Mouse (Mus musculus) spleen, embryonic (tissue): ENCODE measurements around the gene Rab8b.
"Not testable (repeated sequence)": the region's sequence is repeated elsewhere in the genome, so short reads cannot be mapped to it uniquely, and the experiment has no call there.

Experiments
- CTCF ChIA-PET: fragments of 350-600 bp; sonication (Branson Sonifier 250); formaldehyde crosslinking; loops from one replicate; lab custom pipeline; 2022; lab: Charles Lee

Rab8b gene

DNA sequence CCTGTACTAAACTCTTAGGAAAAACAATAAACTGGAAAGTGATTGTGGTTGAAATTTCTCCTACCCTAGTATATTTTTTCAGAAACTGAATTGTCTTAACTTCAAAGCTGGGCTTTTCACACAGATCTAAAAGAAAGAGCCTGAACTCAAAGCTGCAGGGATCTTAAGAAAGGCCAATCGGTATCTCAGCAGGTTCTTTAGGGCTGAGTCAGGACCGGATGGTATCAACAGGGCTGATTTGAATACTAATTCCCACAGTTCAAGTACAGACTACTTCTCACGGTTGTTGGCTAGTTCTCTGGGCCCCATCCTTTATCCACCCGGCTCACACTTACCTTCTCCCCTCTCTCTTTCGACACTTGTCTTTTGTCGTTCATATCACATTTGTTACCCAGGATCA, 66.9 kb downstream of the Rab8b start:
- CTCF ChIA-PET = interaction anchor here (1.1 kb wide), 1 partner anchor 14 kb away, joined by 4 read pairs; no protein-coding TSS in a partner anchor

DNA sequence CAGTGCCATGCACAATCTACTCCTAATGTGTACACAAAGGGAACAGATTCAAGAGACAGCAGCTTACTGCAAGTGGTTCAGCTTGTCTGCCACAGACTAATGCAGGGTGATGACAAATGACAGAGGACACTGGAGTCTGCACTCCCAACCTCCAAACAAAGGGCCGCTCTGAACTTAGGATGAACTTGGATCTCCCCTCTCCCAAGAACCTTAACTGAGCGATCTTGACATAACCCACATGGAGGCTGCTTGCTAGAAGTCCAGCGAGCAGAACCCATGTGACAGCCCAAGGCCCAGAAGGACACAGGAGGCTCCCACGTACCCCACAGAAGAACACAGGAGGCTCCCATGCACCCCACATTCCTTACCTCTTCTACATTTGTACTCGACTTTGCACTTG, 68.5 kb downstream of the Rab8b start:
- CTCF ChIA-PET = no interaction called here

DNA sequence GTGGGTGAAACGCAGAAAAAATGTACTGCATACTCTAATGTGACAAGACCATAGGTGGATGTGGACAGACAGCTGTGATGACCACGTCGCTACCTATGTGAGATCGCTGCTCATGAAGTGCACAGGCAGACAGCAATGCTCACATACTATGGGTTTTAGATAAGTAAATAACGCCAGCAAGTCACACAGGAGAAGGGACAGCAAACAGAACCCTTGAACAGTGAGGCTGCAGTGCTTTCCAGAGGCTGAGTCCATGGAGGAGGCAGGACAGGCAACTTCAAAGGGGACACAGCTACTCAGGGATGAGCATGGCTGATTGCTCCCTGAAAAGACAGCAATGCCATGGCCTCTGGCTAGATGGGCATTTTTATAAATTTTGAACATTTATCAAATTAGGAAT, 72.7 kb downstream of the Rab8b start:
- CTCF ChIA-PET = no interaction called here

DNA sequence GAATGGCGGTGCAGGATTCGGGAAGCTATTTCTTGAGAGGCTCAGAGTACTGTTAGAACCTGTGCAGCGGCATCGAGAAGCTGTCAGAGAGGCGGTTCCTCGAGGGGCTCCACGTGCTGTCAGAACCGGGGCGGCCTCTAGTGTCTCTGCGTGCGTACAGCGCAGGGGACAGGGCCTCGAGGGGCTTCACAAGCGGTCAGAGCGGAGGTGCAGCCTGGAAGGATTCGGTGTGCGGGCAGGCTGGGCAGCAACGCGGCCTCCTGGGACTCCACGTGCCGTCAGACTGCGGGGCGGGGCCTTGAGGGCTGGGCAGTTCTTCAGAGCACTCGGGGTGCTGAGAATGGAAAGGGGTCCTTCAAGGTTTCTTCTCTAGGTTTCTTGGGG, 84.4 kb downstream of the Rab8b start:
- CTCF ChIA-PET = interaction anchor here (0.6 kb wide), 1 partner anchor 340 kb away, joined by 3 read pairs; no protein-coding TSS in a partner anchor

DNA sequence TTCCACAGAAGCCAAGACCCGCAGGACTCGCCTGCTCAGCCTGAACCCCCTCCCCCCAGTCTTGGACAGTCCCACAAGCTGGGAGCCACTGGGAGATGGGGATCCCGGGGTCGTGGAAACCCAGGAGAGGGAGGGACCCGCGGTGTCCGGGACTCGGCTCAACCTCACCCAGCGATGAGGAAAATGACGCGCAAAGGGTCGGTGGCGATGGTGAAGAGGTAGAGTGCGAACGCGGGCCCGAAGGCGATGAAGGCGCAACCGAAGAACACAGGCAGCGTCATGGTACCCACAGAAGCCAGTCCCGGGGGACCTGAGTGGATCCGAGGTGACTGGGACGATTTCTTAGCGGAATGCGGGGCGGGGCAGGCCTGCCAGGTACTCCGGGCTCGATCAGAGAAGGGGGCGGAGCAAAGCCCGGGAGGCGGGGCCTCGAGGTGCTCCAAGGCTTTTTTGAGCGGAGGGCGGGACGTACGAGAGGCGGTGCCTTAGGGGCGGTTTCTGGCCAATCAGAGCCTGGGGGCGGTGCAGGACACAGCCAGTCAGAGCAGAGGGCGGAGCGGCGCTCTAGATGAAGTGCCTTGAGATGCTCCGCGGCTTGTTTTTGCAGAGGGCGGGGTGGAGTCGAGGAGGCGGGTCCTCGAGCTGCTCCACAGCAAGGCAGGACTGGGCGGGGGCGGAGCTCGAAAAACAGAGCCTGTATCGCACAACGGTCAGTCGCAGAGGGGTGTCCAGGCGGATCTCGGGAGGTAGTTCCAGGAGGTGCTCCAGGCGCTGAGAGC, 85.0 kb downstream of the Rab8b start, which contains the start of gene Aph1c:
TSS of gene Aph1c (minus strand) at position 409 of the 779 bp plus-strand sequence.
- CTCF ChIA-PET = no interaction called here

DNA sequence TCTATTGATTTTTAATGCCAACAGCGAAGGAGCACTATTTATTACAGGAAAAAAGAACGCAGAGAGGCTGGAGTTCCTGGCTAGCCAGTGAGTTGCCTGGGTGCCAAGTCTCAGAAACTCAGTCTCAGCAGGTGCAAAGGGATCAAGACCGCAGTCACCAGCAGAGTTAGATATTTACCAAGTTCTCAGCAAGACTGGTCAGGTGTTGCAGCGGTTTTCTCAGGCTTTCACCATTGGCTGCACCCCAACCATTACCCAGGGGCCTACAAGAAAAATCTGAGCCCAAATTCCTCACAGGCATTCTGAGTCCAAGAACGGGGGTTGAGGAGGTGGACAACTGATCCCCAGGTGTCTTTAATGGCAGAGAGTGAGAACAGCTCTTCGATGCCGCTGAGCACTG, 85.6 kb downstream of the Rab8b start:
- CTCF ChIA-PET = no interaction called here

DNA sequence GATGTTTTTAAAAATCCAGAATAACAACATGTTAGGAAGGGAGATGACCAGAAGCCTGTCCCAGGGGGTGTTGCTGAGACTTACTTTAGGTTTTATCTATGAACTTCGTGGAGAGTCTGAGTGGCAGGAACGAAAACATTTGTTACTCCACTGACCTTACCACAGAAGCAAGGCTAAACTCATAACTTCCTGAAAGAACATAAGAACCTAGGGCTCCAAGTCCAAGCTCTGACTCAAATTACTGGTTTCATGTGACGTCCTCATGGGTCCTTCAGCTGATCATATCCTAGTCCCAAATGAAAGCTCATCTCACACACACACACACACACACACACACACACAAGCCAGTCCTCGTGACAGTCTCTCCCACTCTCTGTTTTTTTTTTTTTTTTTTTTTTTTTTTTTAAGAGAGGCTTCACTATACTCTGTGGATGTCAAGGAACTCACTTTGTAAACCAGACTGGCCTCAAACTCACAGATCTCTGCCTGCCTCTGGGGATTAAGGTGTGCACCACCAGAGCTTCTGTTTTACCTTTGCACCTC, 87.0 kb downstream of the Rab8b start:
- CTCF ChIA-PET = no interaction called here

DNA sequence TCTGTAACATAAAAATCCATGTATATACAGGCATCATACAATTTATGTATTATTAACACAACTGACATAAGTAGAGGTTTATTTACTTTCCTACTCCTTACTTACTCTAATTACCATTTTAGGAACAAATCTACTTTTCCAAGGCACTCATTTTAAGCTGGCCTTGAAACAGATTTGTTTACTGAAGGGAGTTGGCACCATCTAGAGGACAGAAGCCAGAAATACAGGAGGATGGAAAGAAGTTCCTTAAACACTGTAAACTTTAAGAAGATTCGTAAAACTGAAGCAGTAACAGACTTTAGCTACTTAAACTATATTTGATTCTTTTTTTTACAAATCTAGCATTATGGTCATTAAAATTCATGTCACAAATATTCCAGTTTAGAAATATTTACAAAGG, 93.5 kb downstream of the Rab8b start:
- CTCF ChIA-PET = no interaction called here

DNA sequence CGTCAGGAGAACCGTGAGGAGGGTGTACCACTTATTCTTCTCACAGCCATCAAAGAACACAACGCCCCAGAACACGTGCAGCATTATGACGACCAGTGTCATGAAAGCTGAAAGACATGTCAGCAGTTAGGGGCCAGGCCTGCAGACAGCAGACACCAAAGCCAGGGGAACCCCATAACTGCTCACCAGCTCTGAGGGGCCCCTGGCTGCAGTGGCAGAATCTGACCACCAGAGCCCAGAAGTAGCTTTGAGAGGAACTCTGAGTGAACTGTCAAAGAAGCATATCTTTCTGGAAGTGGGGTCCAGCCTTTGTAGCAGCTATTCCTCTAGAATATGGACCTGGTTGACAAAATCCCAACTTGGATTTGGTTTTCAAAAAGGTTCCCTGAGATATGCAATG, 97.2 kb downstream of the Rab8b start:
- CTCF ChIA-PET = not testable (repeated sequence)

DNA sequence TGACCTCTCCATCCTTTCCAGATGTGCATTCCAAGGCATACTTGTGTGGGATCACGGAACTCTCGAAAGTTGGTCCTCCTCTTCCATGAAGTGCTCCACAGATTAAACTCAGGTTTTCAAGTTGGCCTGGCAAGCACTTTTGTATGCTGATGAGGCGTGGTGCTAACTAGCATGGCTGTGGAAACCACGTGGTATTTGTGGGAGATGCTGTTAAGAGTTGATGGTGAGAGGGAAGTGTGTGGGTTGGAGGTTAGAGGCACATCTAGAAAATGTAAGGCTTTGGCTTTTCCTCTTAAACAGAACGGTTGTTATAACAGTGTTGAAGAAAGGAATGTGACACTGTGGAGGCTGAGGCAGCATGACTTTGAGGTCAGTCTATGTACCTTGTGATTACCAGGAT, 98.5 kb downstream of the Rab8b start:
- CTCF ChIA-PET = no interaction called here

DNA sequence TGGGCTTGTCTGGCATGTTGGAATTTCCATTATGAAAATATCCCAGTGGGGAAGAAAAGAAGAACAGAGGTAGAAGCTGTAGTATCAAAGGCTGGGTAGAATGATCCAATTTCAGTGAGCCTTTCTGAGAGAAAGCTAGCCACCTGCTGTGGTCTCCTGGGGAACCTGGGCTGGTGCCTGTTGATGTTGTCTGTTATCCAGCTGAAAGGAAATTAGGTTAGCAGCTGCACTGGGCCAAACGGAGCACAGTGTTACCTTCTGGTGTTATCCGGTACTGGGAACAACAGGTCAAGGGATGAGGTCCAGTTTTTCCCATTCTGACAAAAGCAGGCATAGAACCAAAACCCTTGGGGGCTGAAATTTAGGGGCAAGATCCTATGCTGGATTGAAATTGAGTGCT, 106.1 kb downstream of the Rab8b start:
- CTCF ChIA-PET = no interaction called here

DNA sequence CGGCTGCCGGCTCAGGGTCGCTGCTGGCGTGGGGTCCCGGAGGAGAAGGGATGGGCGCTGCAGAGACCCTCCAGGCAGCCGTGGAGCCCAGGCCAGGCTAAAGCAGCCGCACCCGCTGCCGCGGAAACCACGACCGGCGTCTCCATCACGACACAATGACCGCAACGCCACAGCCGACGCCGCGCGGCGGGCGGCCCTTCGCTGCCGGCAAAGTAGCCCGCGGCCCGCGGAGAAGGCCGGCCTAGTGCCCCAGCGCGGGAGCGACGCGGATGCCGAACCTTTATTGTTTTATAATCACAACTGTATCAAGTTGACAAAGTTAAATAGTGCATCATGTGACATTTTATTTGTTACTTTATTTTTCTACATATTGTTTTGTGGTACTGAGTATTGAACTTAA, 113.5 kb downstream of the Rab8b start:
- CTCF ChIA-PET = not testable (repeated sequence)

DNA sequence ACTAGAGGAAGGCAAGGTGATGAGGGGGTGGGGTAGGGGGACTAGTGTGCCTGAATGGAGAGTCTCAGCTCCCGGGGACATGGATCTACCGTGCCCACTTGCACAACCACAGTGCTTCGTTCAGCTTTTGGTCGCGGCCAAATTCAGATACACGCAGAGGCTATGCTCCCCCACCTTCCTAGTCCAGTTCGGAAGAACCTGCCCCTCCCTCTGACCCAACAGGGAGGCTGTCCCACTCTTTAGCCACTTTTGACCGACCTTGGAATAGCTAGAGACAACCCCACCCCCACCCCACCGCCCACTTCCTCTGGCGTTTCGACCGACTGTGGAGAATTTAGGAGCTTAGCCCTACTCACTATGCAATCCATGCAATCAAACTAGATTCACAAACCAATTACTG, 117.5 kb downstream of the Rab8b start:
- CTCF ChIA-PET = no interaction called here

DNA sequence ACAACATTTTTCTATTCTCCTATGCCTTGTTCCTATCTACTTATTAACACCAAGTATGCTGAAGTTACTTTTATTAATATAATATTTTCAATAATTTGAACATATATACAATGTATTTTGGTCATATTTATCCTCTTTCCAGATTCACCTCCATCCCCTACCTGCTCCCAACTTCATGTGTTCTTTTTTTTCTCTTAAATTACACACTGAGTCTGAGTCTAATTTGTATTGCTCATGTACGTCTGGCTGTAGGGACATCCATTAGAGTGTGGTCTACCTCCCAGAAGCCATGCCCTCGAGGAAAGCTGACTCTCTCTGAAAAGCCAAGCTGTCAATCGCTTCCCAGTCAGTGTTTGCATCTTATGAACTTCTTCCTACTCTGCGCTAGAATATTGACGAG, 122.7 kb downstream of the Rab8b start, which contains the start of gene Gm10647:
TSS of gene Gm10647 (plus strand) at position 301 of the 400 bp plus-strand sequence.
- CTCF ChIA-PET = interaction anchor here (0.6 to 1.1 kb wide), 4 partner anchors 9 to 216 kb away, joined by 3 to 12 read pairs (median 5); no protein-coding TSS in a partner anchor

DNA sequence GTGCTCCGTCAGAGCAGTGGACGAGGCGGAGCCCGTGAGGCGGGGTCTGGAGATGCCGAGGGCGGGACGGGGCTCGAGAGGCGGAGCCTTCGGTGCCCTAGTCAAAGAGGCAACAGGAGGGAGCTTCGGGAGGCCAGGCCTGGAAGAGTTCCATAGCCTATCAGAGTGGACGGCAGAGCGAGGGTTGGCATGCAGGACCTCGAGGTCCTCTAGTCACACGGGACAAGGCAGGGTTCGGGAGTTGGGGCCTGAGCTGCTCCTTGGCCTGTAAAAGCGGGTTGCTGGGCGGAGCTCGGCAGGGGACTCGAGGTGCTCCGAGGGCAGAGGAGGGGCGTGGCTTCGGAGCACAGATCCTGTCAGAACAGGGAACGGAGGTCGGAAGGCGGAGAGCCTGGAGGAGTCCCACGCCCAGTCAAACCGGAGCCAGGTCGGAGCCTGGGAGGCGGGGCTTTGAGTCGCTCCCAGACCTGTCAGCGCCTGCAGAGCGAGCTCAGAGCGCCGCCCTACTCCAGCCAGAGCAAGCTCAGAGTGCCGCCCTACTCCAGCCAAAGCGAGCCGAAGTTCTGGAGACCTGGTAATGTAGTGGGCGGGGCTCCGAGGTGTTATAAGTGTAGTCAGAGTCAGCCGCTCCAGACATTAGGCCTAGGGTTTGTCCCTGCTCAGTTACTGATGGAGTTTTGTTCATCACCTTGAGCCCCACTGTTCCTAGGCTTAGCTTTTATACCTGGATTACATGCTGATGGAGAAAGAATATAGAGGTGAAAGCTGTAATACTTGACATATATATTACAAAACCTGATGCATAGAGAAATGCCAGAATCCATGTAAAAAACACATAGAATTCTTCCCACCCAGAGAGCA, 123.8 kb downstream of the Rab8b start, which contains the start of gene Aph1b:
TSS of gene Aph1b (minus strand) at position 27 of the 861 bp plus-strand sequence.
- CTCF ChIA-PET = interaction anchor here (0.6 to 1.1 kb wide), 3 partner anchors 8 to 331 kb away, joined by 4 to 6 read pairs (median 6); no protein-coding TSS in a partner anchor

DNA sequence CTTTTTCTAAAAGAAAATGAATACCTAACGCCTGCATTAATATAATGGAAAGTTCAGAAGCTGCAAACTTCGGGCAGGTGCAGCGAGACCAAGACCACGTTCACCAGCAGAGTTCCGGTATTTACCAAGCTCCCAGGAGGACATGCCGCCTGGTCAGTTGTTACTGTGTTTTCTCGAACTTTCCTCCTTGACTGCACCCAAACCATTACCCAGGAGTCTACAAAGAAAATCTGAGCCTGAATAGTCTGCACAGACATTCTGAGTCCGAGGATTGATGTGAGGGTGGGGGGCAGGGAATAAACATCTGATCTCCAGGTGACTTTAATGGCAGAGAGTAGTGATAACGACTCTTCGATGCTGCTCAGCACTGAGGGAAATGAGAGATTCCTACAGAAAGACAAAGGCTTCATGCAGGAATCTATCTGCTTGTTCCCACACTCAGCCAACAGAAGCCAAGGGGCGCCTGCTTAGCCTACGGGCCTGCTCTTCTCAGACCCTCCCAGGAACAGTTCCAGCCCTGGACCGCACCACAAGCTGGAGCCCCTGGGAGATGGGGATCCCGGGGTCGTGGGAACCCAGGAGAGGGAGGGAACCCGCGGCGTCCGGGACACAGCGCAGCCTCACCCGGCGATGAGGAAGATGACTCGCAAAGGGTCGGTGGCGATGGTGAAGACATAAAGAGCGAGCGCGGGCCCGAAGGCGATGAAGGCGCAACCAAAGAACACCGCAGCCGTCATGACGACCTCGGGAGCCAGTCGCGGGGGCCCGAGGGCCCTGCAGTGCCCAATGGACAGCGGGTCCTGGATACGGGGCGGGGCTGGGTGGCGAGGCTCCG, 124.6 kb downstream of the Rab8b start:
- CTCF ChIA-PET = no interaction called here
